Mouse (Mus musculus): Measurements from ENCODE around the gene Slc6a4.

DNA sequence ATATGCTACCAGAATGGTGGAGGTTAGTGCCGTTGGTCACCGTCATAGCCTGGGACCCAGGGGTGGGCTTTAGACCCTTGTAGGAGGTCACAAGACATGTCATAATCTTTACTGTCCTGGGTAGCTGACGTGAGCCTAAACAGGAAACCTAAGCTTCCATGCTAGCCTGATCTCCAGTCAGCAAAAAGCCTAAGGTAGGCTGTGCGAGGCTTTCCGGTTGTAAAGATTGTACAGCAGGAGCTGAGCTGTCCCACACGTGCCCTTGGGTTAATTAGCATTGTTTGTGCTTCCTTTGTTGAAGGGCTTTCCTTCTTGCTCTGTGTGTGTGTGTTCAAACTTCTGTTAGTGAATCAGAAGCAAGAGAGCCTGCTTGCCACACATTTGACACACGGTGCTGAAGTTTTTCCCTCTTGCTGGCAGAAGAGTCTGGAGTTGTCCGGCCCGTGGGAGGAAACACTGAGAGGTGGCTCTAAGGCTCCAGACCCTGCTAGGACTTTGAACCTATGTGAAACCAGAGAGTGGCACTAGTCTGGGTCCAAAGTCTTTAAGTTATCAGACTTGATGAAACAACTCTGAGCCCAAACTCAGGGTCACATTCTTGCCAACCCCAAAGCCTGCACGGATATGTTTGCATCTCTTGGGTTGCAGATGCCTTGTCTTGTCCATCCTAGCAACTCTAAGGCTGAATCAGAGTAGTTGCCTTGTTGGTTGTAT, 12.5 kb downstream of the Slc6a4 start:
- TF ChIP-seq MAFK (IDR thresholded peaks at IDR 0.05; ENCODE audit: insufficient read depth, low read depth, low read length): no peak
- no peak for TF ChIP-seq CHD2 (IDR thresholded peaks at IDR 0.05; ENCODE audit: low read depth, low read length)

Measured in ES-E14 (cell line).